Mouse (Mus musculus): ENCODE data around the gene Amigo3.
A peak's percentile ranks its signal among the peaks of the same experiment; 100 is the strongest.

The Amigo3 gene

GRCm38 (mm10) chr9:108090611-108091120, 37.7 kb downstream of the Amigo3 start:
- DNase-seq, result no peak

GRCm38 (mm10) chr9:108093586-108093985, 40.6 kb downstream of the Amigo3 start:
- no peak for DNase-seq

GRCm38 (mm10) chr9:108094184-108094941, 41.4 kb downstream of the Amigo3 start, which contains the start of gene Apeh:
Apeh (minus strand) TSS chr9:108094606.
- DNase-seq, result peak; percentile 88

GRCm38 (mm10) chr9:108094998-108095411, 42.0 kb downstream of the Amigo3 start:
- no peak for DNase-seq

GRCm38 (mm10) chr9:108095518-108095917, 42.6 kb downstream of the Amigo3 start:
- DNase-seq, result no peak

GRCm38 (mm10) chr9:108095949-108096712, 43.2 kb downstream of the Amigo3 start:
- DNase-seq, result no peak

- DNase-seq, result no peak
Measured at GRCm38 (mm10) chr9:108099619-108100018, 46.7 kb downstream of the Amigo3 start.

GRCm38 (mm10) chr9:108104766-108105548, 52.0 kb downstream of the Amigo3 start:
- DNase-seq, result no peak

All from right cerebral cortex, postnatal 14 days (tissue).